Mouse (Mus musculus): Measurements from ENCODE around the gene Ankrd33. TPM values are rescaled to one million over a fixed set of nuclear protein-coding genes. Genes with fewer than 3 reads are reported as not detected.

The Ankrd33 gene
- polyA plus RNA-seq, 1 experiment = not detected

GRCm38 (mm10) chr15:101092121-101092828 lies 23.3 kb upstream of the Ankrd33 start:
- Histone ChIP-seq H3K4me3 (replicated peaks; ENCODE audit: control insufficient read depth, low read depth, low read length) (no peak overlapping the region), H3K27ac (ENCODE audit: control insufficient read depth, insufficient read depth, low read depth, low read length, poor library complexity) (no peak overlapping the region), H3K4me1 (ENCODE audit: control insufficient read depth, insufficient read depth, low read length) (no peaks in the 10 kb centered on the region; the same call in 1 of the 2 replicates)
- WGBS = 63% methylated on average over 14 of the region's 14 CpGs
- no peak for TF ChIP-seq POLR2A (IDR thresholded peaks at IDR 0.05; ENCODE audit: borderline replicate concordance, control insufficient read depth, low read depth, low read length)
- TF ChIP-seq CTCF (IDR thresholded peaks at IDR 0.05; ENCODE audit: control insufficient read depth, insufficient read depth, low read length) = no peak

GRCm38 (mm10) chr15:101092829-101093648 lies 22.5 kb upstream of the Ankrd33 start:
- H3K27ac ChIP-seq (ENCODE audit: control insufficient read depth, insufficient read depth, low read depth, low read length, poor library complexity) = no peak overlapping the region
- TF ChIP-seq CTCF (IDR thresholded peaks at IDR 0.05; ENCODE audit: control insufficient read depth, insufficient read depth, low read length) (no peak), POLR2A (IDR thresholded peaks at IDR 0.05; ENCODE audit: borderline replicate concordance, control insufficient read depth, low read depth, low read length) (no peak)
- H3K4me3 ChIP-seq (replicated peaks; ENCODE audit: control insufficient read depth, low read depth, low read length) = no peak overlapping the region
- no peaks in the 10 kb centered on the region; the same call in 1 of the 2 replicates for H3K4me1 ChIP-seq (ENCODE audit: control insufficient read depth, insufficient read depth, low read length)
- 79% methylated on average over 25 of the region's 25 CpGs for WGBS

- WGBS = 79% methylated on average over 6 of the region's 6 CpGs
- Histone ChIP-seq H3K4me3 (replicated peaks; ENCODE audit: control insufficient read depth, low read depth, low read length) (no peak overlapping the region), H3K4me1 (ENCODE audit: control insufficient read depth, insufficient read depth, low read length) (no peaks in the 10 kb centered on the region; the same call in 1 of the 2 replicates), H3K27ac (ENCODE audit: control insufficient read depth, insufficient read depth, low read depth, low read length, poor library complexity) (no peak overlapping the region)
- TF ChIP-seq POLR2A (IDR thresholded peaks at IDR 0.05; ENCODE audit: borderline replicate concordance, control insufficient read depth, low read depth, low read length) = no peak
- no peak for TF ChIP-seq CTCF (IDR thresholded peaks at IDR 0.05; ENCODE audit: control insufficient read depth, insufficient read depth, low read length)
Measured at GRCm38 (mm10) chr15:101093988-101094387, 21.6 kb upstream of the Ankrd33 start.

GRCm38 (mm10) chr15:101094979-101095378 lies 20.6 kb upstream of the Ankrd33 start:
- WGBS = 76% methylated on average over 9 of the region's 9 CpGs
- TF ChIP-seq CTCF (IDR thresholded peaks at IDR 0.05; ENCODE audit: control insufficient read depth, insufficient read depth, low read length) (no peak), POLR2A (IDR thresholded peaks at IDR 0.05; ENCODE audit: borderline replicate concordance, control insufficient read depth, low read depth, low read length) (no peak)
- Histone ChIP-seq H3K4me3 (replicated peaks; ENCODE audit: control insufficient read depth, low read depth, low read length) (no peak overlapping the region), H3K4me1 (ENCODE audit: control insufficient read depth, insufficient read depth, low read length) (no peaks in the 10 kb centered on the region; the same call in 1 of the 2 replicates), H3K27ac (ENCODE audit: control insufficient read depth, insufficient read depth, low read depth, low read length, poor library complexity) (no peak overlapping the region)

- TF ChIP-seq CTCF (IDR thresholded peaks at IDR 0.05; ENCODE audit: control insufficient read depth, insufficient read depth, low read length) = no peak
- no peak for TF ChIP-seq POLR2A (IDR thresholded peaks at IDR 0.05; ENCODE audit: borderline replicate concordance, control insufficient read depth, low read depth, low read length)
- 83% methylated on average over 3 of the region's 3 CpGs for whole genome bisulfite sequencing
- no peak overlapping the region for H3K27ac ChIP-seq (ENCODE audit: control insufficient read depth, insufficient read depth, low read depth, low read length, poor library complexity)
- H3K4me3 ChIP-seq (replicated peaks; ENCODE audit: control insufficient read depth, low read depth, low read length) = no peak overlapping the region
- H3K4me1 ChIP-seq (ENCODE audit: control insufficient read depth, insufficient read depth, low read length) = no peaks in the 10 kb centered on the region; the same call in 1 of the 2 replicates
Measured at GRCm38 (mm10) chr15:101095392-101095791, 20.2 kb upstream of the Ankrd33 start.

GRCm38 (mm10) chr15:101097985-101098651 lies 17.4 kb upstream of the Ankrd33 start:
- TF ChIP-seq POLR2A (IDR thresholded peaks at IDR 0.05; ENCODE audit: borderline replicate concordance, control insufficient read depth, low read depth, low read length) = no peak
- no peak for TF ChIP-seq CTCF (IDR thresholded peaks at IDR 0.05; ENCODE audit: control insufficient read depth, insufficient read depth, low read length)

GRCm38 (mm10) chr15:101100996-101101395 lies 14.6 kb upstream of the Ankrd33 start:
- Histone ChIP-seq H3K4me1 (ENCODE audit: control insufficient read depth, insufficient read depth, low read length) (no peaks in the 10 kb centered on the region), H3K27ac (ENCODE audit: control insufficient read depth, insufficient read depth, low read depth, low read length, poor library complexity) (no peak overlapping the region), H3K4me3 (replicated peaks; ENCODE audit: control insufficient read depth, low read depth, low read length) (no peak overlapping the region)
- TF ChIP-seq CTCF (IDR thresholded peaks at IDR 0.05; ENCODE audit: control insufficient read depth, insufficient read depth, low read length) = no peak
- TF ChIP-seq POLR2A (IDR thresholded peaks at IDR 0.05; ENCODE audit: borderline replicate concordance, control insufficient read depth, low read depth, low read length) = no peak
- 79% methylated on average over 3 of the region's 3 CpGs for WGBS

More at GRCm38 (mm10) chr15:101097985-101098651, 17.4 kb upstream of the Ankrd33 start:
- Histone ChIP-seq H3K4me1 (ENCODE audit: control insufficient read depth, insufficient read depth, low read length) (no peaks in the 10 kb centered on the region), H3K27ac (ENCODE audit: control insufficient read depth, insufficient read depth, low read depth, low read length, poor library complexity) (no peak overlapping the region; the same call in 1 of the 2 replicates), H3K4me3 (replicated peaks; ENCODE audit: control insufficient read depth, low read depth, low read length) (no peak overlapping the region)
- WGBS = 11% methylated on average over 28 of the region's 28 CpGs
